Mouse (Mus musculus) myocyte (in vitro differentiated cells): ENCODE data around the gene Jup. TPM values are rescaled to one million over a fixed set of nuclear protein-coding genes. Genes with fewer than 3 reads are reported as not detected.

ENCODE experiments used
- H3K27me3 ChIP-seq: one replicate; pipeline ENCODE4 v1.6.1; 2011; ENCODE audit not compliant: control insufficient read depth, insufficient read depth, insufficient read length
- H3K36me3 ChIP-seq: one replicate; pipeline ENCODE4 v1.6.1; 2011; ENCODE audit not compliant: control insufficient read depth, insufficient read depth
- H3K4me2 ChIP-seq: one replicate; pipeline ENCODE4 v1.6.1; 2011; ENCODE audit warnings: low read depth, control low read depth
- H3K4me3 ChIP-seq: one replicate; pipeline ENCODE4 v1.5.1; 2011; ENCODE audit warnings: mild to moderate bottlenecking, control low read depth, moderate library complexity
- H3K79me2 ChIP-seq: one replicate; pipeline ENCODE4 v1.6.1; 2011; ENCODE audit not compliant: control insufficient read depth, insufficient read depth
- H3ac ChIP-seq: one replicate; pipeline ENCODE4 v1.6.1; 2011; ENCODE audit not compliant: control insufficient read depth, insufficient read length
- CEBPB ChIP-seq: IDR thresholded peaks from 2 replicates; pipeline ENCODE4 v1.6.1; 2011; ENCODE audit warnings: mild to moderate bottlenecking, moderate library complexity; ENCODE audit not compliant: poor library complexity, insufficient read depth, severe bottlenecking
- E2F4 ChIP-seq: IDR thresholded peaks from one replicate; pipeline ENCODE4 v1.6.1; 2011; ENCODE audit warnings: mild to moderate bottlenecking, control low read depth, moderate library complexity; ENCODE audit not compliant: insufficient read depth
- MAX ChIP-seq: IDR thresholded peaks from one replicate; pipeline ENCODE4 v1.6.1; 2011; ENCODE audit warnings: low read depth, mild to moderate bottlenecking, control low read depth
- MYOD1 ChIP-seq, 3 experiments: IDR thresholded peaks; one replicate each; pipeline ENCODE4 v1.6.1; 2011; ENCODE audit warnings: control low read depth in 2 of 3, low read depth in 2 of 3, mild to moderate bottlenecking in 2 of 3, moderate library complexity in 1 of 3; ENCODE audit not compliant: insufficient read length in 2 of 3, control insufficient read depth in 1 of 3
- MYOG ChIP-seq, 3 experiments: IDR thresholded peaks; one replicate each; pipeline ENCODE4 v1.6.1; 2011; ENCODE audit warnings: control low read depth in 2 of 3, low read depth in 2 of 3, mild to moderate bottlenecking in 2 of 3; ENCODE audit not compliant: insufficient read length in 2 of 3, control insufficient read depth in 1 of 3, insufficient read depth in 1 of 3
- POLR2A ChIP-seq: IDR thresholded peaks from one replicate; pipeline ENCODE4 v1.6.1; 2011; ENCODE audit warnings: low read depth, mild to moderate bottlenecking, control low read depth, moderate library complexity; ENCODE audit not compliant: insufficient read length
- POLR2AphosphoS2 ChIP-seq: IDR thresholded peaks from one replicate; pipeline ENCODE4 v1.6.1; 2011; ENCODE audit warnings: low read depth, control low read depth; ENCODE audit not compliant: insufficient read length
- REST ChIP-seq: IDR thresholded peaks from one replicate; pipeline ENCODE4 v1.6.1; 2011; ENCODE audit warnings: mild to moderate bottlenecking, control low read depth, moderate library complexity; ENCODE audit not compliant: insufficient read depth, insufficient read length
- SRF ChIP-seq: IDR thresholded peaks from one replicate; pipeline ENCODE4 v1.6.1; 2011; ENCODE audit warnings: low read depth; ENCODE audit not compliant: control insufficient read depth, insufficient read length
- TCF12 ChIP-seq: IDR thresholded peaks from one replicate; pipeline ENCODE4 v1.6.1; 2011; ENCODE audit warnings: mild to moderate bottlenecking, control low read depth; ENCODE audit not compliant: poor library complexity, insufficient read depth, severe bottlenecking
- TCF3 ChIP-seq: IDR thresholded peaks from one replicate; pipeline ENCODE4 v1.6.1; 2011; ENCODE audit warnings: low read depth, control low read depth; ENCODE audit not compliant: insufficient read length
- USF1 ChIP-seq: IDR thresholded peaks from one replicate; pipeline ENCODE4 v1.6.1; 2011; ENCODE audit warnings: low read depth, mild to moderate bottlenecking, control low read depth, moderate library complexity
- polyA plus RNA-seq: library from polyadenylated mRNA; unstranded; fragments of >200 nt; fragmentation: generic; extraction: Trizol; gene quantifications from one replicate; pipeline ENCODE4 v1.2.1, GENCODE M21; 2012; ENCODE audit warnings: missing spikeins

Jup gene
- polyA plus RNA-seq, 1 experiment, result 161 TPM

DNA sequence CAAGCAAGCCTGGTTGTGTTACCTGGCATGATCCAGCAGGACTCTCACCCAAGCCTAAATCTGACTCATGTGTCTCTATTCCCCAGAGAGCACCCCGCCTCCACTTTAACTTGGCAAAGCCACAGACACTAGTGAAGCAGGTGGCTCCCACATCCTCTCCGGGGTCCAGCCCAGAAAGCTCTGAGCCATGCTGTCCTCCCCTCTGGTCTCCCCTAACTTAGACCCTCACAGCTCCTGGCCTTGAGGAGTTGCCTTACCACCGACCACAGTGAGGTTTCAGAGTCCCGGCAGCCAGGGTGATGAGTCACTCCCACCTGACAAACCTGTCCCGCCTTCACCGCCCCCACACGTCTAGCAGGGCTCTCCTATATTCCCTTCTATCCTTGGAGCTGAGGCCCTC is 3.8 kb downstream of the Jup start:
- H3K36me3 ChIP-seq, result no peaks in the 10 kb centered on the region
- H3K4me3 ChIP-seq, result no peak overlapping the region
- H3K79me2 ChIP-seq, result peaks cover 77% of the 10 kb centered on the region
- peak in 2 of 3 experiments; percentile 32 to 72 for TF ChIP-seq MYOD1 (IDR thresholded peaks at IDR 0.05; ENCODE audit: control insufficient read depth in 1 of 3, insufficient read length in 2 of 3, low read depth in 2 of 3)
- no peak for TF ChIP-seq SRF
- TF ChIP-seq MYOG (IDR thresholded peaks at IDR 0.05; ENCODE audit: control insufficient read depth in 1 of 3, insufficient read depth in 1 of 3, insufficient read length in 2 of 3, low read depth in 2 of 3), result peak in 1 of 3 experiments; percentile 32
- H3K4me2 ChIP-seq, result peak overlapping the region; percentile 78
- H3K27me3 ChIP-seq, result no peaks in the 10 kb centered on the region
- no peak overlapping the region for H3ac ChIP-seq

GRCm38 (mm10) chr11:100392958-100393357 is 4.6 kb downstream of the Jup start:
- Histone ChIP-seq H3ac (no peak overlapping the region), H3K27me3 (no peaks in the 10 kb centered on the region), H3K36me3 (no peaks in the 10 kb centered on the region), H3K79me2 (peaks cover 81% of the 10 kb centered on the region), H3K4me3 (no peak overlapping the region), H3K4me2 (peak overlapping the region; percentile 78)
- TF ChIP-seq TCF3 (no peak), POLR2AphosphoS2 (no peak), MYOD1 (IDR thresholded peaks at IDR 0.05; ENCODE audit: control insufficient read depth in 1 of 3, insufficient read length in 2 of 3, low read depth in 2 of 3) (no peak), MAX (no peak), REST (no peak), TCF12 (no peak), USF1 (no peak)

DNA sequence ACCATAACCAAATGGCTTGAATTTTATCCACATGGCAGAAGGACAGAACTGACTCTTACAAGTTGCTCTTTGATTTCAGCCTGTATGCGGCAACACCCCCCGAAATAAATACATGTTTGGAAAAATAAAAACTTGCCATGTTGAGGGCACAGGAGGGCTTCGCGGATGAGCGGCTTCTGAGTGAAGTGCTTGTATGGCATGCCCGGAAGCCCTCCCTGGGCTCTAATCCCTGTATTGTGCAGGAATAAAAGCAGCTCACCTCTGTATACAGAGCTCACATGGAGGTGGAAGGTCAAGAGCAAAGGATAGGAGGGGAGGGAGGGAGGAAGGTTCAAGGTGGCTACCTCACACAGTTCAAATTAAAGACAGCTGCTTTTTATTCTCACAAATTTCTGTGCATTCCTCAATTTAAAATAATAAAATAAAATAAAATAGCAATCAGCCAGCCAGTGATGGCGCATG is 5.6 kb downstream of the Jup start:
- no peaks in the 10 kb centered on the region for H3K36me3 ChIP-seq
- H3K4me2 ChIP-seq, result peak overlapping the region; percentile 47
- no peaks in the 10 kb centered on the region for H3K27me3 ChIP-seq
- TF ChIP-seq USF1 (no peak), E2F4 (no peak), TCF3 (no peak), TCF12 (no peak)
- H3K4me3 ChIP-seq, result no peak overlapping the region
- H3K79me2 ChIP-seq, result peaks cover 85% of the 10 kb centered on the region
- H3ac ChIP-seq, result no peak overlapping the region

- H3K36me3 ChIP-seq, result no peaks in the 10 kb centered on the region
- no peaks in the 10 kb centered on the region for H3K27me3 ChIP-seq
- H3ac ChIP-seq, result no peak overlapping the region
- H3K79me2 ChIP-seq, result peaks cover 85% of the 10 kb centered on the region
- no peak overlapping the region for H3K4me3 ChIP-seq
- peak overlapping the region; percentile 77 for H3K4me2 ChIP-seq
- TF ChIP-seq CEBPB (no peak), MYOG (IDR thresholded peaks at IDR 0.05; ENCODE audit: control insufficient read depth in 1 of 3, insufficient read depth in 1 of 3, insufficient read length in 2 of 3, low read depth in 2 of 3) (peak in 1 of 3 experiments; percentile 26), REST (no peak), TCF12 (no peak), MAX (no peak), SRF (no peak), POLR2A (no peak), USF1 (no peak), MYOD1 (IDR thresholded peaks at IDR 0.05; ENCODE audit: control insufficient read depth in 1 of 3, insufficient read length in 2 of 3, low read depth in 2 of 3) (peak in 2 of 3 experiments; percentile 8 to 58)
Measured at GRCm38 (mm10) chr11:100391081-100391883, 6.3 kb downstream of the Jup start.

DNA sequence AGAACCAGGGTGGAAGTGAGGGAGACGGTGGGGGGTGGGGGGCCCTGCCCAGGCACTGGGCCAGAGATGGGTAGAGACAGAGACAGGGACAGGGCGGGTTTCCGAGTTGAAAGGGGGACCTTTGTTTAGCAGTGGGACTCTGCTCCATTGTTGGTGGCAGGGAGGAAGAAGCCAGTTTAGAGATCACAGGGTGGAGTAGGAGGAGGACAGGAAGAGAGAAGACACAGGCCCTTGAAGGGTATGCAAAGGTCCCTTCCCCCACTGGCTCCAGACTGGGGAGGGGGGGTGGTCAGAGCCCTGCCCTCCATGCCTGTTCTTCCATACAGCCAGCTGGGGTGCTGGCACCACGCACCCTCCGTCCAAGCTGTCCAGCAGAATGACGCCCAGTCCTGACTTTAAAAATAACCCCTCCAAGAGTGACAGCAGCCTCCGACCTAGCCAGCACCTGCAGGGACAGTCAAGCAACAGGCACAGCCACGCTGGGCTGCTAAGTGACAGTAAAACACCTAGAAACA is 7.6 kb downstream of the Jup start:
- no peak overlapping the region for H3ac ChIP-seq
- H3K27me3 ChIP-seq, result no peaks in the 10 kb centered on the region
- peak overlapping the region; percentile 77 for H3K4me2 ChIP-seq
- no peak for TF ChIP-seq POLR2AphosphoS2
- peak in 1 of 3 experiments; percentile 52 for TF ChIP-seq MYOD1 (IDR thresholded peaks at IDR 0.05; ENCODE audit: control insufficient read depth in 1 of 3, insufficient read length in 2 of 3, low read depth in 2 of 3)
- no peak for TF ChIP-seq POLR2A
- TF ChIP-seq MYOG (IDR thresholded peaks at IDR 0.05; ENCODE audit: control insufficient read depth in 1 of 3, insufficient read depth in 1 of 3, insufficient read length in 2 of 3, low read depth in 2 of 3), result peak in 1 of 3 experiments; percentile 33
- H3K36me3 ChIP-seq, result peaks cover 11% of the 10 kb centered on the region
- H3K4me3 ChIP-seq, result no peak overlapping the region
- H3K79me2 ChIP-seq, result peaks cover 84% of the 10 kb centered on the region
